In genomic region chr3:129682389-129682788, GRCm38 (mm10) we compare ENCODE assay signal across 10 mouse cellular contexts.
A peak's percentile ranks its signal among the peaks of the same experiment; 100 is the strongest.
DNase-seq lines count a peak whose midpoint lies in the region; ATAC-seq lines count a peak whose summit lies in the region.
"Had no signal": no experiment of that assay in that cellular context is flagged by ENCODE, and none has a peak within 500 bp of the region (broad histone marks: within the 10 kb centered on the region; RNA-seq: fewer than 3 reads in every experiment).

No protein-coding gene starts in this region.

- peak; percentile 24 to 47 for DNase-seq in heart, adult 18-20 months
- DNase-seq in right cerebral cortex, postnatal 10 days (ENCODE audit: low spot score in 2 of 2): peak; percentile 75 to 81
- DNase-seq in right cerebral cortex, adult 18-20 months: no peak
- peak; percentile 65 to 72 for DNase-seq in layer of hippocampus, postnatal 10 days (ENCODE audit: low spot score in 2 of 2)
- DNase-seq in urinary bladder, adult 18-20 months (ENCODE audit: low spot score in 2 of 2): no peak
- DNase-seq in adrenal gland, adult 18-20 months (ENCODE audit: low spot score in 2 of 2): no peak
- DNase-seq in gastrocnemius, postnatal 10 days: no peak

- no peak overlapping the region for H3K9ac ChIP-seq in heart, embryonic 11.5 days (ENCODE audit: low read depth, low read length)
- H3K9ac ChIP-seq: hindbrain, embryonic 15.5 days had no signal

- no peaks in the 10 kb centered on the region for H3K36me3 ChIP-seq in heart, embryonic 11.5 days (ENCODE audit: control insufficient read depth, insufficient read depth, low read length)

- no peak for ATAC-seq in heart, embryonic 11.5 days (replicated peaks; ENCODE audit: insufficient number of reproducible peaks, low FRiP score, low TSS enrichment)

- no peak overlapping the region for H3K4me2 ChIP-seq in heart, embryonic 11.5 days
- H3K4me2 ChIP-seq: hindbrain, embryonic 15.5 days had no signal

- H3K4me1 ChIP-seq in heart, embryonic 11.5 days (ENCODE audit: control insufficient read depth, insufficient read depth, low read length): no peaks in the 10 kb centered on the region; the same call in 1 of the 2 replicates
- H3K4me1 ChIP-seq: hindbrain, embryonic 15.5 days had no signal

- H3K27ac ChIP-seq in heart, embryonic 11.5 days (ENCODE audit: low read depth, low read length): no peak overlapping the region
- H3K27ac ChIP-seq: hindbrain, embryonic 15.5 days; macrophage had no signal

- H3K4me3 ChIP-seq in heart, embryonic 11.5 days (ENCODE audit: low read depth, low read length): no peak overlapping the region
- H3K4me3 ChIP-seq: hindbrain, embryonic 15.5 days had no signal

- H3K9me3 ChIP-seq in heart, embryonic 11.5 days (replicated peaks; ENCODE audit: control insufficient read depth, low read length): no peaks in the 10 kb centered on the region
- H3K9me3 ChIP-seq: hindbrain, embryonic 15.5 days had no signal

- WGBS in heart, embryonic 11.5 days (ENCODE audit: insufficient replicate concordance): 77% methylated on average over 10 of the region's 10 CpGs

- no peaks in the 10 kb centered on the region for H3K27me3 ChIP-seq in heart, embryonic 11.5 days (ENCODE audit: control insufficient read depth, insufficient read depth, low read length)
- H3K27me3 ChIP-seq: hindbrain, embryonic 15.5 days had no signal

Comparison
In these comparisons a context has a peak if more than half of its experiments do, and no peak if none do; other contexts are left out.
1. DNase-seq: peak in heart, adult 18-20 months (2 of 2), right cerebral cortex, postnatal 10 days (2 of 2) and layer of hippocampus, postnatal 10 days (2 of 2); none in right cerebral cortex, adult 18-20 months (single experiment), urinary bladder, adult 18-20 months (0 of 2), adrenal gland, adult 18-20 months (0 of 2) and gastrocnemius, postnatal 10 days (single experiment).